Mouse (Mus musculus): ENCODE measurements around the gene Fgf11. TPM values are rescaled to one million over a fixed set of nuclear protein-coding genes. Genes with fewer than 3 reads are reported as not detected.

Gene Fgf11
- polyA plus RNA-seq, 1 experiment: 1.2 TPM

- Histone ChIP-seq H3K36me3 (ENCODE audit: control insufficient read depth, insufficient read depth, low read length) (peaks cover 2% of the 10 kb centered on the region; the same call in 1 of the 2 replicates), H3K27ac (ENCODE audit: insufficient read depth, low read length) (no peak overlapping the region), H3K4me1 (ENCODE audit: control insufficient read depth, insufficient read depth, insufficient read length) (peaks cover 15% of the 10 kb centered on the region; the same call in 1 of the 2 replicates), H3K27me3 (ENCODE audit: control insufficient read depth, insufficient read depth, low read length) (no peaks in the 10 kb centered on the region), H3K4me3 (ENCODE audit: extremely low read depth, insufficient read depth, insufficient read length) (no peak overlapping the region)
- DNase-seq (ENCODE audit: low read depth in 1 of 2, low spot score in 2 of 2): no peak
- TF ChIP-seq POLR2A (IDR thresholded peaks at IDR 0.05; ENCODE audit: low read depth, low read length) (no peak), CTCF (IDR thresholded peaks at IDR 0.05; ENCODE audit: extremely low read depth, insufficient read depth, insufficient read length, insufficient replicate concordance) (no peak)
These were observed 49.0 kb downstream of the Fgf11 start for GRCm38 (mm10) chr11:69752686-69753085.

- Histone ChIP-seq H3K4me3 (ENCODE audit: extremely low read depth, insufficient read depth, insufficient read length) (no peak overlapping the region), H3K27ac (ENCODE audit: insufficient read depth, low read length) (no peak overlapping the region), H3K36me3 (ENCODE audit: control insufficient read depth, insufficient read depth, low read length) (peaks cover 10% of the 10 kb centered on the region), H3K4me1 (ENCODE audit: control insufficient read depth, insufficient read depth, insufficient read length) (peaks cover 11% of the 10 kb centered on the region; the same call in 1 of the 2 replicates), H3K27me3 (ENCODE audit: control insufficient read depth, insufficient read depth, low read length) (no peaks in the 10 kb centered on the region)
- no peak for DNase-seq (ENCODE audit: low read depth in 1 of 2, low spot score in 2 of 2)
- 69% methylated on average over 3 of the region's 3 CpGs for WGBS
- TF ChIP-seq POLR2A (IDR thresholded peaks at IDR 0.05; ENCODE audit: low read depth, low read length): no peak
- TF ChIP-seq CTCF (IDR thresholded peaks at IDR 0.05; ENCODE audit: extremely low read depth, insufficient read depth, insufficient read length, insufficient replicate concordance): no peak
These were observed 50.0 kb downstream of the Fgf11 start for GRCm38 (mm10) chr11:69751635-69752034.

Other genes starting within 250 kb of the Fgf11 start
- 1.1 and 1.2 TPM in 2 replicates for gene Efnb3, start 241.7 kb downstream of the Fgf11 start, polyA plus RNA-seq (2012; rRNA removed)
- 15.6 and 21.3 TPM in 2 replicates for gene Wrap53, start 221.6 kb downstream of the Fgf11 start, polyA plus RNA-seq (2012; rRNA removed)
- 105 and 144 TPM in 2 replicates for gene Trp53, start 221.5 kb downstream of the Fgf11 start, polyA plus RNA-seq (2012; rRNA removed)
- gene Atp1b2, start 195.9 kb downstream of the Fgf11 start, polyA plus RNA-seq (2012; rRNA removed): 10.7 and 11.2 TPM in 2 replicates
- not detected in 2 replicates for gene Shbg, start 184.0 kb downstream of the Fgf11 start, polyA plus RNA-seq (2012; rRNA removed)
- gene Sat2, start 179.8 kb downstream of the Fgf11 start, polyA plus RNA-seq (2012; rRNA removed): 1.1 and 1.4 TPM in 2 replicates
- gene Fxr2, start 168.9 kb downstream of the Fgf11 start, polyA plus RNA-seq (2012; rRNA removed): 40.9 and 41.6 TPM in 2 replicates
- gene Sox15, start 146.5 kb downstream of the Fgf11 start, polyA plus RNA-seq (2012; rRNA removed): 0.09 and 0.35 TPM in 2 replicates
- 63.6 and 74.2 TPM in 2 replicates for gene Mpdu1, start 139.2 kb downstream of the Fgf11 start, polyA plus RNA-seq (2012; rRNA removed)
- 103 and 114 TPM in 2 replicates for gene Cd68, start 135.7 kb downstream of the Fgf11 start, polyA plus RNA-seq (2012; rRNA removed)
- gene Eif4a1, start 129.4 kb downstream of the Fgf11 start, polyA plus RNA-seq (2012; rRNA removed): 172 and 196 TPM in 2 replicates
- 32.6 and 36.1 TPM in 2 replicates for gene Senp3, start 119.8 kb downstream of the Fgf11 start, polyA plus RNA-seq (2012; rRNA removed)
- gene Tnfsf13, start 116.1 kb downstream of the Fgf11 start, polyA plus RNA-seq (2012; rRNA removed): 4.6 and 4.9 TPM in 2 replicates
- gene Tnfsf12, start 106.0 kb downstream of the Fgf11 start, polyA plus RNA-seq (2012; rRNA removed): 23.9 and 26.6 TPM in 2 replicates
- gene Tnfsfm13, start 105.8 kb downstream of the Fgf11 start, polyA plus RNA-seq (2012; rRNA removed): 4.8 and 5.0 TPM in 2 replicates
- gene Polr2a, start 43.2 kb downstream of the Fgf11 start, polyA plus RNA-seq (2012; rRNA removed): 43.8 and 45.4 TPM in 2 replicates
- not detected in 2 replicates for gene Slc35g3, start 39.9 kb downstream of the Fgf11 start, polyA plus RNA-seq (2012; rRNA removed)
- gene Zbtb4, start 35.9 kb downstream of the Fgf11 start, polyA plus RNA-seq (2012; rRNA removed): 28.4 and 37.0 TPM in 2 replicates
- 7.1 and 8.4 TPM in 2 replicates for gene Chrnb1, start 5.9 kb downstream of the Fgf11 start, polyA plus RNA-seq (2012; rRNA removed)
- gene Tmem102, start 3.8 kb upstream of the Fgf11 start, polyA plus RNA-seq (2012; rRNA removed): 0.23 and 0.31 TPM in 2 replicates
- gene Gm39566, start 13.4 kb upstream of the Fgf11 start, polyA plus RNA-seq (2012; rRNA removed): not detected in 2 replicates
- not detected in 2 replicates for gene Spem2, start 16.6 kb upstream of the Fgf11 start, polyA plus RNA-seq (2012; rRNA removed)
- gene Spem1, start 20.3 kb upstream of the Fgf11 start, polyA plus RNA-seq (2012; rRNA removed): not detected in 2 replicates
- 9.1 and 10.2 TPM in 2 replicates for gene Nlgn2, start 35.9 kb upstream of the Fgf11 start, polyA plus RNA-seq (2012; rRNA removed)
- 93.7 and 99.0 TPM in 2 replicates for gene Tmem256, start 36.7 kb upstream of the Fgf11 start, polyA plus RNA-seq (2012; rRNA removed)
- gene Plscr3, start 44.5 kb upstream of the Fgf11 start, polyA plus RNA-seq (2012; rRNA removed): 35.4 and 44.3 TPM in 2 replicates
- gene Tnk1, start 56.9 kb upstream of the Fgf11 start, polyA plus RNA-seq (2012; rRNA removed): 0.85 and 1.2 TPM in 2 replicates
- gene Tmem95, start 76.2 kb upstream of the Fgf11 start, polyA plus RNA-seq (2012; rRNA removed): not detected in 2 replicates
- 3.6 TPM in 2 replicates for gene Kctd11, start 79.5 kb upstream of the Fgf11 start, polyA plus RNA-seq (2012; rRNA removed)
- gene Acap1, start 93.7 kb upstream of the Fgf11 start, polyA plus RNA-seq (2012; rRNA removed): 142 and 162 TPM in 2 replicates
- 0.48 and 0.51 TPM in 2 replicates for gene 2810408A11Rik, start 99.1 kb upstream of the Fgf11 start, polyA plus RNA-seq (2012; rRNA removed)
- 43.3 and 45.2 TPM in 2 replicates for gene Neurl4, start 99.2 kb upstream of the Fgf11 start, polyA plus RNA-seq (2012; rRNA removed)
- gene Gps2, start 112.0 kb upstream of the Fgf11 start, polyA plus RNA-seq (2012; rRNA removed): 119 and 145 TPM in 2 replicates
- gene Eif5a, start 120.1 kb upstream of the Fgf11 start, polyA plus RNA-seq (2012; rRNA removed): 219 and 257 TPM in 2 replicates
- gene Ybx2, start 133.9 kb upstream of the Fgf11 start, polyA plus RNA-seq (2012; rRNA removed): 0.36 TPM in 2 replicates
- gene Slc2a4, start 146.3 kb upstream of the Fgf11 start, polyA plus RNA-seq (2012; rRNA removed): 6.1 and 6.2 TPM in 2 replicates
- gene Cldn7, start 162.9 kb upstream of the Fgf11 start, polyA plus RNA-seq (2012; rRNA removed): 1.2 and 2.0 TPM in 2 replicates
- 75.8 and 87.9 TPM in 2 replicates for gene Ctdnep1, start 179.3 kb upstream of the Fgf11 start, polyA plus RNA-seq (2012; rRNA removed)
- gene Elp5, start 180.7 kb upstream of the Fgf11 start, polyA plus RNA-seq (2012; rRNA removed): 32.5 and 33.3 TPM in 2 replicates
- 235 and 251 TPM in 2 replicates for gene Gabarap, start 189.3 kb upstream of the Fgf11 start, polyA plus RNA-seq (2012; rRNA removed)
- 13.8 and 21.4 TPM in 2 replicates for gene Phf23, start 193.9 kb upstream of the Fgf11 start, polyA plus RNA-seq (2012; rRNA removed)
- 21.4 and 22.3 TPM in 2 replicates for gene Dvl2, start 198.7 kb upstream of the Fgf11 start, polyA plus RNA-seq (2012; rRNA removed)
- gene Acadvl, start 213.6 kb upstream of the Fgf11 start, polyA plus RNA-seq (2012; rRNA removed): 29.5 and 37.0 TPM in 2 replicates
- gene Dlg4, start 215.1 kb upstream of the Fgf11 start, polyA plus RNA-seq (2012; rRNA removed): 10.3 and 13.3 TPM in 2 replicates

Data from spleen, adult 2 months (tissue).